Mouse (Mus musculus) liver, embryonic 15.5 days (tissue): Measurements from ENCODE around the gene D17Wsu92e. TPM values are rescaled to one million over a fixed set of nuclear protein-coding genes. Genes with fewer than 3 reads are reported as not detected.
A peak's percentile ranks its signal among the peaks of the same experiment; 100 is the strongest.

Experiments
- ATAC-seq: fragments of 200-750 bp; cut with Nextera tagmentation; 2 replicates; pipeline ENCODE4 v1.8.0; 2017; ENCODE audit warnings: moderate number of reproducible peaks, mild to moderate bottlenecking, moderate library complexity; ENCODE audit not compliant: insufficient read depth
- H3K27ac ChIP-seq: fragments of 300-500 bp; sonication (generic); replicated peaks from 2 replicates; pipeline ENCODE4 v1.5.1; 2015; ENCODE audit warnings: mild to moderate bottlenecking, inconsistent platforms
- H3K27me3 ChIP-seq: fragments of 300-500 bp; sonication (generic); 2 replicates; pipeline ENCODE4 v1.6.1; 2015; ENCODE audit warnings: mild to moderate bottlenecking, inconsistent platforms
- H3K36me3 ChIP-seq: fragments of 300-500 bp; sonication (generic); replicated peaks from 2 replicates; pipeline ENCODE4 v1.6.1; 2015; ENCODE audit warnings: moderate library complexity, mild to moderate bottlenecking, inconsistent platforms
- H3K4me1 ChIP-seq: fragments of 300-500 bp; sonication (generic); replicated peaks from 2 replicates; pipeline ENCODE4 v1.6.1; 2015; ENCODE audit warnings: inconsistent platforms
- H3K4me2 ChIP-seq: fragments of 300-500 bp; sonication (generic); 2 replicates; pipeline ENCODE4 v1.6.1; 2015; ENCODE audit warnings: moderate library complexity, mild to moderate bottlenecking, inconsistent platforms
- H3K4me3 ChIP-seq: fragments of 300-500 bp; sonication (generic); replicated peaks from 2 replicates; pipeline ENCODE4 v1.5.1; 2015; ENCODE audit warnings: mild to moderate bottlenecking, inconsistent platforms
- H3K9ac ChIP-seq: fragments of 300-500 bp; sonication (generic); 2 replicates; pipeline ENCODE4 v1.6.1; 2015; ENCODE audit warnings: moderate library complexity, mild to moderate bottlenecking, inconsistent platforms
- H3K9me3 ChIP-seq: fragments of 300-500 bp; sonication (generic); replicated peaks from 2 replicates; pipeline ENCODE4 v1.6.1; 2016; ENCODE audit warnings: inconsistent platforms
- WGBS: fragments of 180-500 bp; shearing (Covaris S2); methylation state at CpG from one replicate; pipeline ENCODE4 v1.1.7; 2015; ENCODE audit warnings: mixed read lengths; ENCODE audit not compliant: insufficient replicate concordance; 5-methylcytosine and 5-hydroxymethylcytosine counted together
- polyA plus RNA-seq: library from polyadenylated mRNA; unstranded; fragments of >200 nt; fragmentation: Nextera tagmentation; extraction: Ambion mirVana; gene quantifications from 2 replicates; pipeline ENCODE4 v1.2.1, GENCODE M21; 2015

D17Wsu92e gene
- polyA plus RNA-seq, 1 experiment from 2014 or later, result 13.3 TPM

DNA sequence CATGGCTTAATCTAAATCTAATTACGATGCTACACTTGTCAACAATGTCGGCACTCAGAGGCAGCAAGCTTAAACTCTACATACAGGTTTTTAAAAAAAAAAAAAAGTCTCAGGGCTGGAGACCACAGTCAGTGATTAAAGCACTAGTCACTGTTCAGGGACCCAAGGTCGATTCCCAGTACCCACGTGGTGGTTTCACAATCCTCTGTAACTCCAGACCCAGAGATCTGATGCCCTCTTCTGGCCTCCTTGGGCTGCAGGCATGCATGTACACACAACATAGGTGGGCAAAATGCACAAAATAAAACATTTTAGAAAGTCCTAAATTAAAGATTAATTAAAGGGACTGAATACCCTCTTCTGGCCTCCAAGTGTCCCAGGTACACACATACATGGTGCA, 16.7 kb downstream of the D17Wsu92e start:
- H3K4me1 ChIP-seq, result peaks cover 68% of the 10 kb centered on the region
- H3K4me2 ChIP-seq, result no peak overlapping the region
- H3K27me3 ChIP-seq, result no peaks in the 10 kb centered on the region
- no peak for ATAC-seq
- H3K27ac ChIP-seq, result no peak overlapping the region
- 70% methylated on average over 4 of the region's 4 CpGs for whole genome bisulfite sequencing
- H3K9me3 ChIP-seq, result no peaks in the 10 kb centered on the region
- H3K36me3 ChIP-seq, result no peaks in the 10 kb centered on the region; the same call in 1 of the 2 replicates
- H3K9ac ChIP-seq, result no peak overlapping the region
- no peak overlapping the region for H3K4me3 ChIP-seq

DNA sequence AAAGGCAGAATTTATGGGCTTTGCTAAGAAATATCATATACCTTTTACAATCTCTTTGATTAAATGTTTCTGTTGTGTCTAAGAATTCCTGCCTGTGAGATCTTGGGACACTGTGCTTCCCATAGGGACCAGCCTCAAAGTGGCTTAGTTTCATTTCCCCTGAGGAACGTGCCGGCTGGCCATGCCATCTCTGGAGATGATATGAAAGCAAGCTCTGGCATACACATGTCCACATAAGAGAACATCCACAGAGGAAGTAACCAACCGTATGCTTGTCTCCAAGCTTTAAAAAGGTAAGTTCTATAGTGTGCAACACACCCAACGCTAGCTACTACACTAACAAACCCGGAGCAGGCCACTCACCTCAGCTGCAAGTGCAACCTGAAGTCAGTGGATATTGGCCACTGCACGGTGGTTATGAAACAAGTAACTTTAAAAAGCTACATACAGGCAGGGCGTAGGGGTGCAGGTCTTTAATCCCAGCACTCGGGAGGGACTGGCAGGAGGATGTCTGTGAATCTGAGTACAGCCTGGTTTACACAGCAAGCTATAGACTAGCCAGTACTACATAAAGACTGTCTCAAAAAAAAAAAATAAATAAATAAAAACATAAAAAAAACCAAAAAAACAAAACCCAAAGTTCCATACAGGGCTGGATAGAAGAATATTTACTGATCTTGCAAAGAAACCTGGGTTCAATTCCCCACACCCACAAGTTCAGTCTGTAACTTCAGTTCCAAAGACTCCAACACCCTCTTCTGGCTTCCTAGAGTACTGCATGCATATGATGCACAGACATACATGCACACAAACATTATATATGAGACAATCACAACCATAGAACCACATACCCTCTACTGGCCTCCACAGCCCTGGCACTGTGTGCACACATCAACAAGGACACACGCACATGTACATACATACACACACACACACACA, 19.5 kb downstream of the D17Wsu92e start:
- Histone ChIP-seq H3K4me3 (no peak overlapping the region), H3K4me2 (no peak overlapping the region; the same call in 1 of the 2 replicates), H3K9ac (no peak overlapping the region), H3K36me3 (no peaks in the 10 kb centered on the region), H3K27me3 (no peaks in the 10 kb centered on the region), H3K9me3 (no peaks in the 10 kb centered on the region), H3K27ac (peak overlapping the region; percentile 46; the same call in 1 of the 2 replicates), H3K4me1 (peaks cover 77% of the 10 kb centered on the region)
- 58% methylated on average over 9 of the region's 9 CpGs for WGBS
- ATAC-seq, result no peak

GRCm38 (mm10) chr17:27799771-27800584, 20.5 kb downstream of the D17Wsu92e start:
- WGBS, result 14% methylated on average over 16 of the region's 16 CpGs
- no peak overlapping the region for H3K9ac ChIP-seq
- peaks cover 73% of the 10 kb centered on the region for H3K4me1 ChIP-seq

GRCm38 (mm10) chr17:27797341-27797872, 23.0 kb downstream of the D17Wsu92e start:
- 33% methylated on average over 11 of the region's 11 CpGs for WGBS
- Histone ChIP-seq H3K9me3 (no peaks in the 10 kb centered on the region), H3K27ac (peak overlapping the region; percentile 75), H3K4me3 (no peak overlapping the region; the same call in 1 of the 2 replicates), H3K4me1 (peaks cover 67% of the 10 kb centered on the region), H3K27me3 (no peaks in the 10 kb centered on the region), H3K9ac (0 out of 2 replicates have a peak overlapping the region, but pooled peaks have one; percentile 12), H3K4me2 (peak overlapping the region; percentile 39), H3K36me3 (0 out of 2 replicates have a peak, but pooled peaks cover 8% of the 10 kb centered on the region)
- no peak for ATAC-seq

More at GRCm38 (mm10) chr17:27799771-27800584, 20.5 kb downstream of the D17Wsu92e start:
- H3K9me3 ChIP-seq, result no peaks in the 10 kb centered on the region
- peak overlapping the region; percentile 60 for H3K27ac ChIP-seq
- peak; percentile 66; the same call in 1 of the 2 replicates for ATAC-seq
- peak overlapping the region; percentile 18 for H3K4me2 ChIP-seq
- no peak overlapping the region for H3K4me3 ChIP-seq
- no peaks in the 10 kb centered on the region for H3K36me3 ChIP-seq
- no peaks in the 10 kb centered on the region for H3K27me3 ChIP-seq

GRCm38 (mm10) chr17:27796780-27797179, 23.7 kb downstream of the D17Wsu92e start:
- Histone ChIP-seq H3K27ac (peak overlapping the region; percentile 75), H3K4me3 (no peak overlapping the region), H3K9me3 (no peaks in the 10 kb centered on the region), H3K9ac (no peak overlapping the region; the same call in 1 of the 2 replicates), H3K4me1 (peaks cover 68% of the 10 kb centered on the region), H3K36me3 (0 out of 2 replicates have a peak, but pooled peaks cover 8% of the 10 kb centered on the region), H3K27me3 (no peaks in the 10 kb centered on the region), H3K4me2 (peak overlapping the region; percentile 39)
- peak; percentile 64; the same call in 1 of the 2 replicates for ATAC-seq
- 58% methylated on average over 6 of the region's 6 CpGs for WGBS

DNA sequence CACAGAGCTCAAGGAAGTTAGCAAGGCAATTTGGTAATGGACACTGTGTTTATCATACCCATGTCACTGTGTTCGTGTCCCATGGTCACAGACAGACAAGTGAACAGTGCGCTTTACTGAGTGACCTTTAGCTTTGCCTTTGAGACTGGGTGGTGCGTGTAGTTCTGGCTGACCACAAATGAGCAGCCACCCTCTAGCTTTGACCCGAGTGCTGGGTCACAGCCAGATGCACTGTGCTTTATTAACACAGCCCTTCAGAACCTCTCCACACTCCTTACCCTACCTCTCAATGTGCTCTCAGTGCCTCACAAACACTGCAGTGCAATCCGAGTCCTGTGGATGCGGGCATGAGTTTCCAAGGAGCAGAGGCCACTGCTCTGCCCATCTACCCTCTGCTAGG, 27.3 kb downstream of the D17Wsu92e start:
- H3K9ac ChIP-seq, result no peak overlapping the region
- no peaks in the 10 kb centered on the region for H3K27me3 ChIP-seq
- 76% methylated on average over 6 of the region's 6 CpGs for WGBS
- ATAC-seq, result peak; percentile 41; the same call in 1 of the 2 replicates
- no peak overlapping the region for H3K4me2 ChIP-seq
- peaks cover 18% of the 10 kb centered on the region; the same call in 1 of the 2 replicates for H3K36me3 ChIP-seq
- no peaks in the 10 kb centered on the region for H3K9me3 ChIP-seq
- H3K27ac ChIP-seq, result peak overlapping the region; percentile 51; the same call in 1 of the 2 replicates
- H3K4me3 ChIP-seq, result no peak overlapping the region
- peaks cover 50% of the 10 kb centered on the region for H3K4me1 ChIP-seq

GRCm38 (mm10) chr17:27792516-27792915, 27.9 kb downstream of the D17Wsu92e start:
- WGBS, result 62% methylated on average over 4 of the region's 4 CpGs
- H3K27ac ChIP-seq, result no peak overlapping the region
- no peaks in the 10 kb centered on the region for H3K9me3 ChIP-seq
- H3K36me3 ChIP-seq, result peaks cover 18% of the 10 kb centered on the region; the same call in 1 of the 2 replicates
- H3K4me3 ChIP-seq, result no peak overlapping the region
- H3K9ac ChIP-seq, result no peak overlapping the region
- ATAC-seq, result no peak
- no peaks in the 10 kb centered on the region for H3K27me3 ChIP-seq
- H3K4me2 ChIP-seq, result no peak overlapping the region
- H3K4me1 ChIP-seq, result peaks cover 43% of the 10 kb centered on the region

DNA sequence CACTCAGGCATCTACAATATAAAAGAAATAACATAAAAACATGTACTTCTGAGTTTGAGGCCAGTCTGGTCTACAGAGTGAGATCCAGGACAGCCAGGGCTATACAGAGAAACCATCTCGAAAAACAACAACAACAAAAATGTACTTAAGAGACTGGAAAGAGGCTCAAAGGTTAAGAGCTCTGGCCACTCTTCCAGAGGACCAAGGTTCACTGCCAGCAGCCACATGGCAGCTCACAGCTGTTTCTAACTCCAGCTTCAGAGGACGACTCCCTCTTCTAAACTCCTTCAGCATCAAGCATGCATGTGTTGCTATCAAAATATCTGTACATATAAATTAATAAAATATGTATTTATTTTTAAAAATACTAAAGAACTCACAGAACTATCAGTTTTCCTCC, 28.9 kb downstream of the D17Wsu92e start:
- no peak for ATAC-seq
- no peak overlapping the region for H3K4me3 ChIP-seq
- H3K4me2 ChIP-seq, result no peak overlapping the region
- H3K9ac ChIP-seq, result no peak overlapping the region
- H3K27me3 ChIP-seq, result no peaks in the 10 kb centered on the region
- no peaks in the 10 kb centered on the region for H3K9me3 ChIP-seq
- H3K27ac ChIP-seq, result 0 out of 2 replicates have a peak overlapping the region, but pooled peaks have one; percentile 9
- peaks cover 18% of the 10 kb centered on the region; the same call in 1 of the 2 replicates for H3K36me3 ChIP-seq
- H3K4me1 ChIP-seq, result peaks cover 34% of the 10 kb centered on the region
- WGBS, result 68% methylated on average over 2 of the region's 2 CpGs

DNA sequence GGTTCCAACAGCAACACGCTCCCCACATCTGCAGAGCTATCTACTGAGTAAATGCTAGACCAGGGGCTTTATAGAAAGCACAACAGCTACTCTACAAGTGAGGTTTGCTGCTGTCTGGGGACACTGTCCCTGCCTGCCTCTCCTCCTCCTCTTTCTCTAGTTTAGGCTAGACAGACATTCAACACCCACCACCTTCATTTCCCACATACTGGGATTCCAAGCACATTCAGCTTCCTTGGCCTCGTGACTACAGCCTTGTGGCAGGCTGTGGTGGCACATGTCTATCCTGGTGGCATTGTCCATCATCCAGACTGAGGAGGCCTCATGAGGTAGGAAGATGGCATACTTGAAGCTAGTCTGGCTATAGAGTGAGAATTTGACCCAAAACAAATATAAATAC, 29.5 kb downstream of the D17Wsu92e start:
- Histone ChIP-seq H3K9me3 (no peaks in the 10 kb centered on the region), H3K27me3 (no peaks in the 10 kb centered on the region), H3K4me2 (no peak overlapping the region), H3K36me3 (peaks cover 20% of the 10 kb centered on the region), H3K4me3 (no peak overlapping the region), H3K27ac (no peak overlapping the region), H3K4me1 (peaks cover 28% of the 10 kb centered on the region), H3K9ac (no peak overlapping the region)
- 77% methylated on average over 2 of the region's 2 CpGs for WGBS
- no peak for ATAC-seq

GRCm38 (mm10) chr17:27790015-27790414, 30.4 kb downstream of the D17Wsu92e start:
- no peak for ATAC-seq
- peaks cover 29% of the 10 kb centered on the region for H3K36me3 ChIP-seq
- H3K4me1 ChIP-seq, result peaks cover 22% of the 10 kb centered on the region
- H3K9me3 ChIP-seq, result no peaks in the 10 kb centered on the region
- H3K4me3 ChIP-seq, result no peak overlapping the region
- H3K4me2 ChIP-seq, result no peak overlapping the region
- H3K9ac ChIP-seq, result no peak overlapping the region
- no peak overlapping the region for H3K27ac ChIP-seq
- no peaks in the 10 kb centered on the region for H3K27me3 ChIP-seq
- 74% methylated on average over 5 of the region's 5 CpGs for WGBS
